Mouse (Mus musculus) heart, adult 2 months (tissue): ENCODE data around the gene Trp53tg5.

ENCODE experiments used
- CTCF ChIP-seq: fragments of 200-600 bp; IDR thresholded peaks from 2 replicates; pipeline ENCODE4 v1.8.1; 2022; ENCODE audit warnings: antibody characterized with exemption, mild to moderate bottlenecking, moderate library complexity
- EP300 ChIP-seq: fragments of 200-500 bp; IDR thresholded peaks from 2 replicates; pipeline ENCODE4 v1.6.1; 2011; ENCODE audit warnings: low read depth, low read length, control low read depth; ENCODE audit not compliant: insufficient read depth
- POLR2A ChIP-seq: fragments of 200-500 bp; IDR thresholded peaks from 2 replicates; pipeline ENCODE4 v1.6.1; 2011; ENCODE audit warnings: mild to moderate bottlenecking, low read depth, low read length, control low read depth; ENCODE audit not compliant: insufficient read depth

DNA sequence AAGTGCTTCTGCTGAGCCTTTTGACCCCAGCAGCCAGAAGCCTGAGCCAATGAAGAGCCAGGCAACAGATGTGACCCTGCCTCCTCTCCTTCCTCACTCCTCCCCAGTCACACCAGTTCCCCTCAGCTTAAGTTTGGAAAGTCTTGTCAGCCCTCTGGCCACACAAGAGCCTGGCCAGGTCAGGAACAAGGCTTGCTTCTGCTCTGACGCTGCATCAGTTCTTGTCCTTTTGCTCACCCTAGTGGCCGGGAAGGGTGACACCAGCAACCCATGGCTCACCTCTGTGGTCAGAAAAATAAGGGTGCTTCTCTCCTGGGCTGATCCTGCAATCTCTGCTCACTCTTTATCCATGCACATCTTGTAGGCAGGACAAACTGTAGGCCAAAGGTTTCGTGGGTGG, 47.3 kb upstream of the Trp53tg5 start:
- TF ChIP-seq CTCF (peak; percentile 83), POLR2A (no peak), EP300 (peak; percentile 80)
